Comparison of ENCODE assay signal across 8 mouse cellular contexts in genomic region chr8:70752000-70752764, GRCm38 (mm10). TPM values are rescaled to one million over a fixed set of nuclear protein-coding genes. Genes with fewer than 3 reads are reported as not detected.
DNase-seq lines count a peak whose midpoint lies in the region; ATAC-seq and TF ChIP-seq lines count a peak whose summit lies in the region.

No protein-coding gene starts in this region.

- peaks cover 4% of the 10 kb centered on the region; the same call in 1 of the 2 replicates for H3K4me1 ChIP-seq in bone marrow, adult 2 months (ENCODE audit: control insufficient read depth, insufficient read depth, low read length)
- peaks cover 10% of the 10 kb centered on the region for H3K4me1 ChIP-seq in hindbrain, embryonic 14.5 days (replicated peaks; ENCODE audit: control insufficient read depth, insufficient read depth, low read length)

- no peak overlapping the region for H3K4me3 ChIP-seq in bone marrow, adult 2 months (replicated peaks; ENCODE audit: control insufficient read depth, low read depth, low read length)
- no peak overlapping the region for H3K4me3 ChIP-seq in hindbrain, embryonic 14.5 days (replicated peaks; ENCODE audit: low read length)
- peak overlapping the region; percentile 6 for H3K4me3 ChIP-seq in myocyte

- H3ac ChIP-seq in myocyte (ENCODE audit: control insufficient read depth, insufficient read length) = no peak overlapping the region

- intact Hi-C loops in left cerebral cortex, postnatal 25 days (cut with DNase I) = loop anchor here (1.0 to 10.0 kb wide), 4 partner anchors 32 to 207 kb away; no protein-coding TSS in a partner anchor

- H3K4me2 ChIP-seq in hindbrain, embryonic 14.5 days (replicated peaks) = no peak overlapping the region
- peak overlapping the region; percentile 87 for H3K4me2 ChIP-seq in myocyte (ENCODE audit: low read depth)

- 19% methylated on average over 11 of the region's 11 CpGs for WGBS in bone marrow, adult 2 months
- 43% methylated on average over 11 of the region's 11 CpGs for WGBS in hindbrain, embryonic 14.5 days

- H3K79me2 ChIP-seq in myocyte (ENCODE audit: control insufficient read depth, insufficient read depth) = no peaks in the 10 kb centered on the region

- no peak for ATAC-seq in hindbrain, embryonic 14.5 days (ENCODE audit: low FRiP score)

- H3K9me3 ChIP-seq in hindbrain, embryonic 14.5 days (ENCODE audit: control insufficient read depth, low read length) = no peaks in the 10 kb centered on the region

- peaks cover 14% of the 10 kb centered on the region for H3K36me3 ChIP-seq in hindbrain, embryonic 14.5 days (replicated peaks; ENCODE audit: control insufficient read depth, insufficient read depth)
- H3K36me3 ChIP-seq in myocyte (ENCODE audit: control insufficient read depth, insufficient read depth) = no peaks in the 10 kb centered on the region

- H3K9ac ChIP-seq in hindbrain, embryonic 14.5 days = no peak overlapping the region

- DNase-seq in layer of hippocampus, adult 11-12 months (ENCODE audit: low spot score) = peak; percentile 83
- DNase-seq in layer of hippocampus, postnatal 36 days = no peak
- peak; percentile 66 to 75 for DNase-seq in frontal cortex, postnatal 25 days (ENCODE audit: low spot score in 2 of 2)
- DNase-seq in hindbrain, embryonic 14.5 days (ENCODE audit: low spot score) = peak; percentile 81
- peak; percentile 69 to 87 for DNase-seq in left cerebral cortex, postnatal 25 days (ENCODE audit: low spot score in 2 of 2)
- peak; percentile 82 for DNase-seq in thymus, postnatal 14 days

- peak overlapping the region; percentile 39; the same call in 1 of the 2 replicates for H3K27ac ChIP-seq in bone marrow, adult 2 months (ENCODE audit: control insufficient read depth, insufficient read depth, low read depth, low read length, poor library complexity)
- H3K27ac ChIP-seq in hindbrain, embryonic 14.5 days = no peak overlapping the region

- no peak for TF ChIP-seq POLR2A in bone marrow, adult 2 months (IDR thresholded peaks at IDR 0.05; ENCODE audit: borderline replicate concordance, control insufficient read depth, low read depth, low read length)
- no peak for TF ChIP-seq POLR2A in myocyte (IDR thresholded peaks at IDR 0.05; ENCODE audit: insufficient read length, low read depth)

- peak; percentile 40; the same call in 1 of the 2 replicates for TF ChIP-seq CTCF in bone marrow, adult 2 months (IDR thresholded peaks at IDR 0.05; ENCODE audit: control insufficient read depth, insufficient read depth, low read length)

- peaks cover 8% of the 10 kb centered on the region; the same call in 1 of the 2 replicates for H3K27me3 ChIP-seq in hindbrain, embryonic 14.5 days (ENCODE audit: control insufficient read depth, insufficient read depth, low read length)
- H3K27me3 ChIP-seq in myocyte (ENCODE audit: control insufficient read depth, insufficient read depth, insufficient read length) = peaks cover 6% of the 10 kb centered on the region

TF ChIP-seq in myocyte, 11 proteins besides CTCF, POLR2A, EP300 and RAD21:
- TF ChIP-seq SRF (IDR thresholded peaks at IDR 0.05; ENCODE audit: control insufficient read depth, insufficient read length, low read depth) = no peak
TF ChIP-seq in myocyte: peak in this region for 0.

RNA-seq across cellular contexts. Expression of gene Rab3a, which starts 2.3 kb away (rescaled TPM):
- total RNA-seq in layer of hippocampus, postnatal 36 days (2021) = 100 to 1,000 TPM; 729 to 765 TPM
- 9.7 and 13.3 TPM in 2 replicates for polyA plus RNA-seq in bone marrow, adult 2 months (2011; ENCODE audit: insufficient read depth, insufficient read length, low replicate concordance, missing spikeins)
- polyA plus RNA-seq in hindbrain, embryonic 14.5 days (2014; fragmentation: Nextera tagmentation; extraction: Ambion mirVana) = 519 and 565 TPM in 2 replicates
- 100 to 1,000 TPM; 830 to 904 TPM for total RNA-seq in left cerebral cortex, postnatal 25 days (2021)
- polyA plus RNA-seq in myocyte (2012; fragmentation: generic; extraction: Trizol) = 34.9 TPM

RNA-seq across cellular contexts. Expression of gene Mpv17l2, which starts 8.6 kb away (rescaled TPM):
- total RNA-seq in layer of hippocampus, postnatal 36 days (2021) = 10 to 100 TPM; 34.3 to 35.8 TPM
- polyA plus RNA-seq in bone marrow, adult 2 months (2011; ENCODE audit: insufficient read depth, insufficient read length, low replicate concordance, missing spikeins) = 15.1 and 28.2 TPM in 2 replicates
- 34.4 and 43.5 TPM in 2 replicates for polyA plus RNA-seq in hindbrain, embryonic 14.5 days (2014; fragmentation: Nextera tagmentation; extraction: Ambion mirVana)
- 10 to 100 TPM; 34.5 to 43.2 TPM for total RNA-seq in left cerebral cortex, postnatal 25 days (2021)
- polyA plus RNA-seq in myocyte (2012; fragmentation: generic; extraction: Trizol) = 73.0 TPM

RNA-seq across cellular contexts. Expression of gene Pik3r2, which starts 24.3 kb away (rescaled TPM):
- 100 to 1,000 TPM; 153 to 158 TPM for total RNA-seq in layer of hippocampus, postnatal 36 days (2021)
- 12.8 and 19.5 TPM in 2 replicates for polyA plus RNA-seq in bone marrow, adult 2 months (2011; ENCODE audit: insufficient read depth, insufficient read length, low replicate concordance, missing spikeins)
- polyA plus RNA-seq in hindbrain, embryonic 14.5 days (2014; fragmentation: Nextera tagmentation; extraction: Ambion mirVana) = 83.0 and 84.6 TPM in 2 replicates
- 100 to 1,000 TPM; 150 to 152 TPM for total RNA-seq in left cerebral cortex, postnatal 25 days (2021)
- polyA plus RNA-seq in myocyte (2012; fragmentation: generic; extraction: Trizol) = 130 TPM

RNA-seq across cellular contexts. Expression of gene Pde4c, which starts 28.7 kb away (rescaled TPM):
- 1 to 10 TPM; 1.5 to 2.4 TPM for total RNA-seq in layer of hippocampus, postnatal 36 days (2021)
- polyA plus RNA-seq in bone marrow, adult 2 months (2011; ENCODE audit: insufficient read depth, insufficient read length, low replicate concordance, missing spikeins) = 2.7 and 3.2 TPM in 2 replicates
- polyA plus RNA-seq in hindbrain, embryonic 14.5 days (2014; fragmentation: Nextera tagmentation; extraction: Ambion mirVana) = 0.21 and 0.32 TPM in 2 replicates
- total RNA-seq in left cerebral cortex, postnatal 25 days (2021) = 1 to 10 TPM; 1.6 to 1.7 TPM
- polyA plus RNA-seq in myocyte (2012; fragmentation: generic; extraction: Trizol) = 0.10 TPM

RNA-seq across cellular contexts. Expression of gene Gm3336, which starts 33.8 kb away (rescaled TPM):
- total RNA-seq in layer of hippocampus, postnatal 36 days (2021) = not detected
- polyA plus RNA-seq in bone marrow, adult 2 months (2011; ENCODE audit: insufficient read depth, insufficient read length, low replicate concordance, missing spikeins) = not detected in 2 replicates
- not detected in 2 replicates for polyA plus RNA-seq in hindbrain, embryonic 14.5 days (2014; fragmentation: Nextera tagmentation; extraction: Ambion mirVana)
- total RNA-seq in left cerebral cortex, postnatal 25 days (2021) = not detected
- polyA plus RNA-seq in myocyte (2012; fragmentation: generic; extraction: Trizol) = 0.23 TPM

Comparison
In these comparisons a context has a peak if more than half of its experiments do, and no peak if none do; other contexts are left out.
1. DNase-seq: peak in layer of hippocampus, adult 11-12 months (single experiment), frontal cortex, postnatal 25 days (2 of 2), hindbrain, embryonic 14.5 days (single experiment), left cerebral cortex, postnatal 25 days (2 of 2) and thymus, postnatal 14 days (single experiment); none in layer of hippocampus, postnatal 36 days (0 of 2).
2. RNA of gene Rab3a, which starts 2.3 kb away (polyA plus RNA-seq): 519 to 565 TPM in hindbrain, embryonic 14.5 days; 34.9 TPM in myocyte (single experiment) and 9.7 to 13.3 TPM in bone marrow, adult 2 months; every median in the first group is over 10 times any median in the second.